Mouse (Mus musculus) urinary bladder, adult 18-20 months (tissue): ENCODE measurements around the gene Ifnl2.

Experiments used
- DNase-seq, 2 experiments: peaks; one replicate each; pipeline ENCODE4 v3.0.0; 2022; ENCODE audit warnings: low spot score in 2 of 2, mixed read lengths in 2 of 2

The Ifnl2 gene

GRCm38 (mm10) chr7:28490903-28491302, 19.4 kb downstream of the Ifnl2 start:
- DNase-seq, result no peak

- peak; percentile 36 to 51 for DNase-seq
These were observed 19.8 kb downstream of the Ifnl2 start for GRCm38 (mm10) chr7:28490410-28490809.

DNA sequence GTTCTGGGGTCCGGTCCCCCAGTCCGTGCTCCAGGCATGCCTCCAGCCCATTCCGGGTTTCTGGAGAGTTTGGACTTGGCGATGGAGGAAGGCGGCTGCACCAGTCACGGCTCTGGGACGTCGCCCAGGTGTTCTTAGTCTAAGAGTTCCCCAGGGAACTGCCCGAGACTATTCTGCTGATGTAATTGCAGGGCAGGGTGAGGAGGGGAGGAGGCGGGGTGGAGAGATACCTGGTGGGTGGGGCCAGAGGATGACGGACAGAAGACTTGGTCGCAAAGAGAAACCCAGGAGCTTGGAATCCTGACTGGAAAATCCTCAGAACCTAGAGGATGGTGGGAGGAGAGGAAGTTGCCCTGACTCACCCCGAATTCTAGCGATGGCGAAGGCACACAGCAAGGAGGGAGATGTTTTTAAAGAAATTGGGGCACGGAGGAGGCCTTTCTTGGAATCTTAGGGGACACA, 22.2 kb downstream of the Ifnl2 start:
- peak in 1 of 2 experiments; percentile 13 for DNase-seq

DNA sequence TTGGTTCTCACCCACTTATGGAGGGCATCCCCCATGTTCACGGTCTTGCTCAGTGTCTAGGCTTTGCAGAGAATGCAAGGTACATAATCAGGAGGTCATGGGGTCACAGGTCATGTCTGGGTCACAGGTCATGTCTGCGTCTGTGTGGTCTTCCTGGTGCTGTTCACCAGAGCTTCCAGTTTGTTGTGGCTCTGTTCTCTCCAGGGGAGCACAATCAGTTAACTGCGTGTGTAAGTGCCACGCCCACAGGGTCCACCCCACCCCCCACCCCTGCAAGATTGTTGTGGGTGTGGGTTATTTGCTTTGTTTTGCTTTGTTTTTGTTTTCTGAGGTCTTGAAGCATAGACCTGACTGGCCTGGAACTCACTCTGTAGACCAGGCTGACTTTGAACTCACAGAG, 26.1 kb downstream of the Ifnl2 start:
- no peak for DNase-seq

DNA sequence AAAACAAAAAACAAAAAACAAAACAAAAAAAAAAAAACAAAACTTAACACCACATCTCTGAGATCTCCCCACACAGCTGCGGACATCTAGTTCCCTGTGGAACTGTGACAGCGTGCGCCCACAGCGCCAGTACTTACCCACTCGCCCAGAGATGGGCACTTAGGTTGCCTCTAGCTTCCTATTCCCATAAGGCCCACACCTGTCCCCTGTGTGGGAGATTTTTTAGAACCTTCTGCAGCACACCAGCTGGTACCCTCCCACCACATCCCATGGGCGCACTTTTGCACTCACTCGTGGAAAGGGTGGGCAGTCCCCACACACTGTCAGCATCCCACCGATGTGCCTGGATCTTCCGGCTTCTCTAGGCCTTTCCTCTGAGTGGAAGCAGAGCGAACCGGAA, 27.4 kb downstream of the Ifnl2 start:
- DNase-seq, result no peak

DNA sequence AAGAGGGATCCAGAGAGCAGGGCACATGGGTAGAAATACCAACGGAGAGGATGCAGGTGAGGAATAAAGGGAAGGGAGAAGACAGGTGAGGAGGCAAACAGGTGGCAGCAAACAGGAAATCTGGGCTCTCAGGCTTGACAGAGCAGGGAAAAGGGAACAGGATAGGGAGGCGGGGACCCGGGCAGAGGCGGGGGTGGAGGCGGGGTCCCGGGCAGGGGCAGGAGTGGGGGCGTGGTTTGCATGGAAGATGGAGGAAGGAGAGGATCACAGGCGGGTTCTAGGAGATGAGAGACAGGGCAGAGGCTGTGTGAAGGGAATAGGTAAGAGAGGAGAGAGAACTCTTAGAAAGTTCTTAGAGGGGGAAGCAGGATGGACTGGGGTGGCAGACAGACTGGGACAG, 31.4 kb downstream of the Ifnl2 start:
- no peak for DNase-seq

- no peak for DNase-seq
These were observed 32.9 kb downstream of the Ifnl2 start for GRCm38 (mm10) chr7:28477363-28477762.

GRCm38 (mm10) chr7:28476191-28476590, 34.1 kb downstream of the Ifnl2 start:
- no peak for DNase-seq

DNA sequence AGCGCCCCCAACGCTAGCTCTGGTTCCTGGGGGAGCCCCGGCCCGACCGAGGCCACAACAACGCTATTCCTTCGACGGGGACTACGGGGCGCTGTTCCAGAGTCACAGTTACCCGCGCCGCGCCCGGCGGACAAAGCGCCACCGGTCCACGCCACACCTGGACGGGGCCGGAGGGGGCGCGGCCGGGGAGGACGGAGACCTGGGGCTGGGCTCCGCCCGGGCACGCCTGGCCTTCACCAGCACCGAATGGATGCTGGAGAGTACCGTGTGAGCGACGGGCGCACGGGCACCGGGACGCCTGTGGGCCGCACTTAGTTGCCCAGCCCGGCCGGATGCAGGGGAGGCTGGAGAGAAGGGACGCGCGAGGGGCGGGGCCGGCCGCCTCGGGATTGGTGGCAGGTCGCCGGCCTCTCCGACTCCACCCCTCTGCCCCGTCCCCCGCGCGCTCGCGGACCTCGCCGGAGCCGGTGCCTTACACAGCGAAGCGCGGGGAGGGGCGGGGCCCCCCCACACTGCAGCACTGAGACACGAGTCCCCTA, 43.0 kb downstream of the Ifnl2 start:
- DNase-seq, result peak; percentile 15 to 29

DNA sequence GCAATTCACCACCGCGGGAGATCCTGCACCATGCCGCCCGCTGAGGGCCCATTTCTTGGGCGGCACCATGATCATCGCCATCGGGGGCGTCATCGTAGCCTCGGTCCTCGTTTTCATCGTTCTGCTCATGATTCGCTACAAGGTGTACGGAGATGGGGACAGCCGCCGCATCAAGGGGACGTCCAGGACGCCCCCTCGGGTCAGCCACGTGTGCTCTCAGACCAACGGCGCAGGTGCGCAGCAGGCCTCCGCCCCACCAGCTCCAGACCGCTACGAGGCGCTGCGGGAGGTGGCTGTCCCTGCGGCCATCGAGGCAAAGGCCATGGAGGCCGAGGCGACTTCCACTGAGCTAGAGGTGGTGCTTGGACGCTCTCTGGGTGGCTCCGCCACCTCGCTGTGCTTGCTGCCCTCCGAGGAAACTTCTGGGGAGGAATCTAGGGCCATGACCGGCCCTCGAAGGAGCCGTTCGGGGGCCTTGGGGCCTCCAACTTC, 43.5 kb downstream of the Ifnl2 start:
- no peak for DNase-seq

GRCm38 (mm10) chr7:28464416-28465212, 45.6 kb downstream of the Ifnl2 start:
- no peak for DNase-seq

- no peak for DNase-seq
These were observed 47.5 kb downstream of the Ifnl2 start for GRCm38 (mm10) chr7:28462769-28463168.

DNA sequence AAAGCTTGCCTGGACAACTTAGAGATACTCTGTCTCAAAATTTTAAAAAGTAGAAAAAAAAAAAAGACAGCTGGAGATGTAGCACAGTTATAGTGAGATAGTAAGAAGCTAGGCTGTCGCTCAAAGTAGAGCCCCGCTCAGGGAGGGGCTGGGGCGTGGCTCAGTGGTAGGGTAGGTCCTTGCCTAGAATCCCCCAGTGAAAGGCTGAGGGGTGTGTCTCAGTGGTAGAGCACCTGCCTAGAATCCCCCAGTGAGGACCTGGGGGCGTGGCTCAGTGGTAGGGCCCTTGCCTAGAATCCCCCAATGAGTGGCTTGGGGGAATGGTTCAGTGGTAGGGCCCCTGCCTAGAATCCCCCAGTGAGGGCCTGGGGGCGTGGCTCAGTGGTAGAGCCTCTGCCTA, 49.9 kb downstream of the Ifnl2 start:
- DNase-seq, result no peak
